Mouse (Mus musculus): ENCODE measurements around the gene Lamc2.

DNA sequence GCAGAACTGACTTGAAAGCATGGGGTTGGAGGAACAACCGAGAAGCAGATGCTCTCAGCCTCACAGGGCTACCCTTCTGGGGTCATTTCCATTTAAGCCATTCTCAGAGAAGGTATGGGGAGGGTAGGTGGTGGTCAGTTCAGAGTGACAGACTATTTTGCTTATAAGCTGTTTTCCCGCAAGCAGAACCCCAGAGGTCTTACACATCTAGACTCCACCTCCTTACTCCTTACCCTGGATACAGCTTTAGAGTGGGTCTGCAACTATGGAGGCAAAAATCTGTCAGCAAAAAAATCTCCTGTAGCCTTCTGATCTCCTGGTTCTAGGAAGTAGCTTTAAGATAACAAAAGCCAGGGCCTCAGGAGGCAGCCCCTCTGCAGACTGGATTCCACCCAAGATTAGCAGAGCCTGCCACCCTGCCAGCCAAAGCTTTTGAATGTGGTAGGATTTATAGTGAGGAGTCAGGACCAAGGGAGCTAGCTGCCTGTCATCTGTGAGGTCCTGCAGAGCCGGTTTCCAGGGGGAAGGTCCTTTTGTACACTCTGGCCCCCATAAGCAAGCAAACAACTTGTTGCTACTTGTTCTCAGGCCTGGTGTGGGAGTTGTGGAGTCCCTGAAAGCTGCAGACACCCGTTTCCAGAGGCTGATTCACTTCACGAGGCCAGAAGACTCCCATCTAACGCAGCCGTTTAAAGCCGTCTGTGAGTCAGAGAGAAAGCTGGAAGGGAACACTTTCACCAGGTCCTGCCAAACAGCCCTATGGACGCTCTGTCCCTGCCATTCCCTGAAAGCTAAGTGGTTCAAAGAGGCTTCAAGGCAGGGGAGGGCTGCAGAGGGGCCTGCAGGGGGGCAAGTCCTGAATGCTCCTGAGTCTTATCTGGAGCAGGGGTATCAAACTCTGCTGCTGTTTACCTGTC is 52.1 kb downstream of the Lamc2 start:
- TF ChIP-seq CTCF (IDR thresholded peaks at IDR 0.05; ENCODE audit: low read depth) (no peak), EP300 (IDR thresholded peaks at IDR 0.05; ENCODE audit: low read depth) (no peak)
